Mouse (Mus musculus) kidney, adult 2 months (tissue): Measurements from ENCODE around the gene Zc3h4.

Experiments
- CTCF ChIP-seq: fragments of 200-500 bp; conservative IDR thresholded peaks from 2 replicates; pipeline ENCODE4 v1.5.1; 2011; ENCODE audit warnings: low read depth, mild to moderate bottlenecking, control low read depth, low read length, moderate library complexity, mixed read lengths; ENCODE audit not compliant: insufficient read depth, insufficient read length
- POLR2A ChIP-seq: fragments of 200-500 bp; IDR thresholded peaks from one replicate; pipeline ENCODE4 v1.6.1; 2011; ENCODE audit warnings: low read depth, low read length, control low read depth

DNA sequence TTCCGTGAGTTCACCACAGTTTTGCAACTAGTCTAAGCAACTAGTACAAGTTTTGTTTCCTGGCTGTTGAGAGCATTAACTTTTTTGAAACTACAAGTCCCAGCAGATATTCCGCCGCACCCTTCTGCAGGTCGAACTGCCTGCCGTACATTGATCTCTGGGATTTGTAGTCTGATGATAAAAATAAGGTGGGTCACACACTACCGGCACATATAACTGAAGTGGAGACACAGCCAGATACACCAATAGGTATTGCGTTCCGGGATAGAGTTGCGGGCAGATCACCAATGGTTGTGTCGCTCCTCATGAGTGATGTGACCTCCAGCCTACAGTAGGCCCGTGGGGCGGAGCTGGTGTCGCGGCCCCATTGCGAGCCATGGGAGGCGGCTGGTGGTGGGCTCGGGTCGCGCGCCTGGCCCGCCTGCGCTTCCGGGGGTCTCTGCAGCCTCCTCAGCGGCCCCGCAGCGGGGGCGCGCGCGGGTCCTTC lies 51.9 kb downstream of the Zc3h4 start, which contains the start of gene Tmem160:
- TF ChIP-seq POLR2A, result no peak
- TF ChIP-seq CTCF, result no peak
